In genomic region chr6:121532926-121533325, GRCm38 (mm10) we compare ENCODE assay signal across 8 mouse cellular contexts. TPM values are rescaled to one million over a fixed set of nuclear protein-coding genes. Genes with fewer than 3 reads are reported as not detected.
A peak's percentile ranks its signal among the peaks of the same experiment; 100 is the strongest.
DNase-seq lines count a peak whose midpoint lies in the region; ATAC-seq and TF ChIP-seq lines count a peak whose summit lies in the region.

No protein-coding gene starts in this region.

- H3K9ac ChIP-seq in heart, postnatal 0 days (replicated peaks; ENCODE audit: low read depth, low read length): no peak overlapping the region
- H3K9ac ChIP-seq in liver, embryonic 14.5 days (replicated peaks): no peak overlapping the region

- ATAC-seq in heart, postnatal 0 days (ENCODE audit: insufficient read depth, low read depth): no peak
- ATAC-seq in liver, embryonic 14.5 days (ENCODE audit: insufficient read depth): no peak
- no peak for ATAC-seq in activated CD4-positive, CD25-positive, alpha-beta regulatory T cell, adult 4 months

- H3K4me1 ChIP-seq in heart, postnatal 0 days (ENCODE audit: control insufficient read depth, insufficient read depth): no peaks in the 10 kb centered on the region
- no peaks in the 10 kb centered on the region for H3K4me1 ChIP-seq in liver, embryonic 14.5 days (replicated peaks; ENCODE audit: control insufficient read depth in 2 of 2, insufficient read depth in 2 of 2, low read length in 1 of 2)

- H3K4me3 ChIP-seq in heart, postnatal 0 days (ENCODE audit: low read depth, low read length): no peak overlapping the region
- no peak overlapping the region for H3K4me3 ChIP-seq in liver, embryonic 14.5 days (ENCODE audit: insufficient read depth in 1 of 2, low read depth in 2 of 2, low read length in 2 of 2)

- 0 out of 2 replicates have a peak, but pooled peaks cover 4% of the 10 kb centered on the region for H3K27me3 ChIP-seq in heart, postnatal 0 days (ENCODE audit: control insufficient read depth, insufficient read depth, low read length)
- H3K27me3 ChIP-seq in liver, embryonic 14.5 days (ENCODE audit: control insufficient read depth, insufficient read depth, low read length): no peaks in the 10 kb centered on the region

- no peak overlapping the region for H3K27ac ChIP-seq in heart, postnatal 0 days (ENCODE audit: low read depth)
- no peak overlapping the region for H3K27ac ChIP-seq in liver, embryonic 14.5 days

- H3K4me2 ChIP-seq in heart, postnatal 0 days (ENCODE audit: low read depth, low read length): no peak overlapping the region
- no peak overlapping the region for H3K4me2 ChIP-seq in liver, embryonic 14.5 days (ENCODE audit: low read depth)

- no peaks in the 10 kb centered on the region for H3K36me3 ChIP-seq in heart, postnatal 0 days (replicated peaks; ENCODE audit: control insufficient read depth, insufficient read depth, low read length)
- H3K36me3 ChIP-seq in liver, embryonic 14.5 days (replicated peaks; ENCODE audit: control insufficient read depth, insufficient read depth, low read depth): no peaks in the 10 kb centered on the region

- TF ChIP-seq EP300 in heart, postnatal 0 days (IDR thresholded peaks at IDR 0.05; ENCODE audit: low read depth): no peak
- no peak for TF ChIP-seq EP300 in liver, embryonic 14.5 days (IDR thresholded peaks at IDR 0.05; ENCODE audit: low read depth)

- peak; percentile 90 for TF ChIP-seq CTCF in heart, postnatal 0 days (IDR thresholded peaks at IDR 0.05; ENCODE audit: low read depth)
- TF ChIP-seq CTCF in liver, embryonic 14.5 days (IDR thresholded peaks at IDR 0.05; ENCODE audit: low read depth): peak; percentile 75

- peak; percentile 35 for DNase-seq in A20 (ENCODE audit: low read depth, low spot score)
- DNase-seq in adrenal gland, adult (ENCODE audit: inconsistent age in 2 of 2, low spot score in 1 of 2): peak; percentile 43 to 90
- peak; percentile 73 for DNase-seq in embryo, embryonic 10 days (ENCODE audit: low spot score)
- DNase-seq in heart, postnatal 0 days (ENCODE audit: low spot score): peak; percentile 49
- peak; percentile 1 for DNase-seq in large intestine, adult 2 months (ENCODE audit: low read depth, low spot score)
- no peak for DNase-seq in liver, embryonic 14.5 days (ENCODE audit: low read depth in 3 of 3, low spot score in 3 of 3)
- DNase-seq in ovary, postnatal 14 days (ENCODE audit: low spot score): peak; percentile 59

- WGBS in heart, postnatal 0 days: 7% methylated on average over 3 of the region's 3 CpGs
- WGBS in large intestine, adult 2 months: 6% methylated on average over 3 of the region's 3 CpGs
- WGBS in liver, embryonic 14.5 days (ENCODE audit: insufficient replicate concordance): 3% methylated on average over 3 of the region's 3 CpGs

- H3K9me3 ChIP-seq in heart, postnatal 0 days (replicated peaks; ENCODE audit: control insufficient read depth, low read length): no peaks in the 10 kb centered on the region
- H3K9me3 ChIP-seq in liver, embryonic 14.5 days (ENCODE audit: control insufficient read depth, low read length): no peaks in the 10 kb centered on the region

RNA-seq across cellular contexts. Expression of gene Iqsec3, which starts 59.4 kb away (rescaled TPM):
- total RNA-seq in heart, postnatal 0 days (2014; rRNA removed; ENCODE audit: low replicate concordance): not detected in 2 replicates
- polyA plus RNA-seq in heart, postnatal 0 days (2015; fragmentation: Nextera tagmentation; extraction: Ambion mirVana): 0.03 and 0.04 TPM in 2 replicates
- polyA plus RNA-seq in large intestine, adult 2 months (2012; rRNA removed): 0.32 and 0.33 TPM in 2 replicates
- polyA plus RNA-seq in liver, embryonic 14.5 days (2012; rRNA removed): under 0.01 and 0.02 TPM in 2 replicates
- polyA plus RNA-seq in liver, embryonic 14.5 days (2014; fragmentation: Nextera tagmentation; extraction: Ambion mirVana): not detected in 2 replicates
- not detected for polyA plus RNA-seq in activated CD4-positive, CD25-positive, alpha-beta regulatory T cell, adult 4 months (2017; shearing (Covaris generic))

Comparison
In these comparisons a context has a peak if more than half of its experiments do, and no peak if none do; other contexts are left out.
1. DNase-seq: peak in A20 (single experiment), adrenal gland, adult (2 of 2), embryo, embryonic 10 days (single experiment), heart, postnatal 0 days (single experiment), large intestine, adult 2 months (single experiment) and ovary, postnatal 14 days (single experiment); none in liver, embryonic 14.5 days (0 of 3).